Mouse (Mus musculus) heart, embryonic 12.5 days (tissue): ENCODE data around the gene Nuf2. TPM values are rescaled to one million over a fixed set of nuclear protein-coding genes. Genes with fewer than 3 reads are reported as not detected.
A peak's percentile ranks its signal among the peaks of the same experiment; 100 is the strongest.

Source experiments
- ATAC-seq: fragments of 200-750 bp; cut with Nextera tagmentation; 2 replicates; pipeline ENCODE4 v1.8.0; 2017; ENCODE audit warnings: moderate TSS enrichment, moderate library complexity; ENCODE audit not compliant: insufficient number of reproducible peaks, low FRiP score
- H3K27ac ChIP-seq: fragments of 300-500 bp; sonication (generic); 2 replicates; pipeline ENCODE4 v1.5.1; 2016; ENCODE audit warnings: mild to moderate bottlenecking, moderate library complexity; ENCODE audit not compliant: poor library complexity, severe bottlenecking
- H3K27me3 ChIP-seq: fragments of 300-500 bp; sonication (generic); replicated peaks from 2 replicates; pipeline ENCODE4 v1.6.1; 2016; ENCODE audit warnings: mild to moderate bottlenecking, moderate library complexity
- H3K36me3 ChIP-seq: fragments of 300-500 bp; sonication (generic); 2 replicates; pipeline ENCODE4 v1.6.1; 2016; ENCODE audit warnings: mild to moderate bottlenecking, moderate library complexity
- H3K4me1 ChIP-seq: fragments of 300-500 bp; sonication (generic); replicated peaks from 2 replicates; pipeline ENCODE4 v1.6.1; 2016; ENCODE audit warnings: mild to moderate bottlenecking
- H3K4me2 ChIP-seq: fragments of 300-500 bp; sonication (generic); 2 replicates; pipeline ENCODE4 v1.6.1; 2016; ENCODE audit warnings: mild to moderate bottlenecking, moderate library complexity
- H3K4me3 ChIP-seq: fragments of 300-500 bp; sonication (generic); 2 replicates; pipeline ENCODE4 v1.5.1; 2016; ENCODE audit warnings: mild to moderate bottlenecking
- H3K9ac ChIP-seq: fragments of 300-500 bp; sonication (generic); 2 replicates; pipeline ENCODE4 v1.6.1; 2016; ENCODE audit warnings: mild to moderate bottlenecking, moderate library complexity
- H3K9me3 ChIP-seq: fragments of 300-500 bp; sonication (generic); replicated peaks from 2 replicates; pipeline ENCODE4 v1.6.1; 2016; ENCODE audit warnings: mild to moderate bottlenecking, moderate library complexity
- WGBS: fragments of 180-500 bp; shearing (Covaris S2); methylation state at CpG from one replicate; pipeline ENCODE4 v1.1.7; 2016; 5-methylcytosine and 5-hydroxymethylcytosine counted together
- polyA plus RNA-seq: library from polyadenylated mRNA; unstranded; fragments of >200 nt; fragmentation: Nextera tagmentation; extraction: Ambion mirVana; gene quantifications from 2 replicates; pipeline ENCODE4 v1.2.1, GENCODE M21; 2016

Nuf2 gene
- polyA plus RNA-seq, 1 experiment from 2014 or later = 45.6 TPM

GRCm38 (mm10) chr1:169462386-169463115 lies 68.7 kb downstream of the Nuf2 start:
- ATAC-seq = no peak
- H3K9ac ChIP-seq = no peak overlapping the region
- H3K4me1 ChIP-seq = 0 out of 2 replicates have a peak, but pooled peaks cover 4% of the 10 kb centered on the region
- peaks cover 3% of the 10 kb centered on the region; the same call in 1 of the 2 replicates for H3K27me3 ChIP-seq
- no peak overlapping the region for H3K4me2 ChIP-seq
- H3K4me3 ChIP-seq = no peak overlapping the region
- no peaks in the 10 kb centered on the region for H3K9me3 ChIP-seq
- 69% methylated on average over 15 of the region's 15 CpGs for WGBS
- no peaks in the 10 kb centered on the region for H3K36me3 ChIP-seq
- H3K27ac ChIP-seq = no peak overlapping the region

GRCm38 (mm10) chr1:169459071-169459782 lies 72.0 kb downstream of the Nuf2 start:
- peak overlapping the region; percentile 58 for H3K9ac ChIP-seq

More at GRCm38 (mm10) chr1:169459071-169459782, 72.0 kb downstream of the Nuf2 start:
- Histone ChIP-seq H3K36me3 (no peaks in the 10 kb centered on the region), H3K9me3 (no peaks in the 10 kb centered on the region), H3K27me3 (peaks cover 3% of the 10 kb centered on the region; the same call in 1 of the 2 replicates), H3K4me2 (peak overlapping the region; percentile 54), H3K4me3 (no peak overlapping the region), H3K4me1 (no peaks in the 10 kb centered on the region), H3K27ac (no peak overlapping the region)
- 26% methylated on average over 11 of the region's 11 CpGs for WGBS
- ATAC-seq = no peak

Other genes with a start within 250 kb of the Nuf2 start
- gene Rgs5, start 124.0 kb upstream of the Nuf2 start, polyA plus RNA-seq = 5.9 and 7.1 TPM in 2 replicates
- 2.5 and 2.9 TPM in 2 replicates for gene Rgs4, start 216.2 kb upstream of the Nuf2 start, polyA plus RNA-seq